Mouse (Mus musculus) heart, embryonic 12.5 days (tissue): ENCODE results near the gene Vps37b. TPM values are rescaled to one million over a fixed set of nuclear protein-coding genes. Genes with fewer than 3 reads are reported as not detected.

Experiments
- ATAC-seq: fragments of 200-750 bp; cut with Nextera tagmentation; 2 replicates; pipeline ENCODE4 v1.8.0; 2017; ENCODE audit warnings: moderate TSS enrichment, moderate library complexity; ENCODE audit not compliant: insufficient number of reproducible peaks, low FRiP score
- H3K27ac ChIP-seq: fragments of 300-500 bp; sonication (generic); 2 replicates; pipeline ENCODE4 v1.5.1; 2016; ENCODE audit warnings: mild to moderate bottlenecking, moderate library complexity; ENCODE audit not compliant: poor library complexity, severe bottlenecking
- H3K27me3 ChIP-seq: fragments of 300-500 bp; sonication (generic); replicated peaks from 2 replicates; pipeline ENCODE4 v1.6.1; 2016; ENCODE audit warnings: mild to moderate bottlenecking, moderate library complexity
- H3K36me3 ChIP-seq: fragments of 300-500 bp; sonication (generic); 2 replicates; pipeline ENCODE4 v1.6.1; 2016; ENCODE audit warnings: mild to moderate bottlenecking, moderate library complexity
- H3K4me1 ChIP-seq: fragments of 300-500 bp; sonication (generic); replicated peaks from 2 replicates; pipeline ENCODE4 v1.6.1; 2016; ENCODE audit warnings: mild to moderate bottlenecking
- H3K4me2 ChIP-seq: fragments of 300-500 bp; sonication (generic); 2 replicates; pipeline ENCODE4 v1.6.1; 2016; ENCODE audit warnings: mild to moderate bottlenecking, moderate library complexity
- H3K4me3 ChIP-seq: fragments of 300-500 bp; sonication (generic); 2 replicates; pipeline ENCODE4 v1.5.1; 2016; ENCODE audit warnings: mild to moderate bottlenecking
- H3K9ac ChIP-seq: fragments of 300-500 bp; sonication (generic); 2 replicates; pipeline ENCODE4 v1.6.1; 2016; ENCODE audit warnings: mild to moderate bottlenecking, moderate library complexity
- H3K9me3 ChIP-seq: fragments of 300-500 bp; sonication (generic); replicated peaks from 2 replicates; pipeline ENCODE4 v1.6.1; 2016; ENCODE audit warnings: mild to moderate bottlenecking, moderate library complexity
- WGBS: fragments of 180-500 bp; shearing (Covaris S2); methylation state at CpG from one replicate; pipeline ENCODE4 v1.1.7; 2016; 5-methylcytosine and 5-hydroxymethylcytosine counted together
- polyA plus RNA-seq: library from polyadenylated mRNA; unstranded; fragments of >200 nt; fragmentation: Nextera tagmentation; extraction: Ambion mirVana; gene quantifications from 2 replicates; pipeline ENCODE4 v1.2.1, GENCODE M21; 2016

Vps37b gene
- polyA plus RNA-seq, 1 experiment from 2014 or later: 61.9 TPM

- ATAC-seq: no peak
- H3K27ac ChIP-seq: peak overlapping the region; percentile 98
- H3K4me1 ChIP-seq: peaks cover 68% of the 10 kb centered on the region
- H3K27me3 ChIP-seq: no peaks in the 10 kb centered on the region
- H3K9ac ChIP-seq: peak overlapping the region; percentile 60
- H3K4me2 ChIP-seq: peak overlapping the region; percentile 44
- WGBS: 74% methylated on average over 5 of the region's 5 CpGs
- no peaks in the 10 kb centered on the region for H3K36me3 ChIP-seq
- H3K4me3 ChIP-seq: no peak overlapping the region
- no peaks in the 10 kb centered on the region for H3K9me3 ChIP-seq
These were observed 11.9 kb upstream of the Vps37b start for GRCm38 (mm10) chr5:124043999-124044398.

GRCm38 (mm10) chr5:124043212-124043978 is 11.3 kb upstream of the Vps37b start:
- peak; percentile 79 for ATAC-seq
- 20% methylated on average over 10 of the region's 10 CpGs for WGBS
- H3K27me3 ChIP-seq: no peaks in the 10 kb centered on the region
- H3K27ac ChIP-seq: peak overlapping the region; percentile 98
- H3K36me3 ChIP-seq: no peaks in the 10 kb centered on the region
- H3K4me1 ChIP-seq: peaks cover 68% of the 10 kb centered on the region
- H3K4me2 ChIP-seq: peak overlapping the region; percentile 44
- H3K9me3 ChIP-seq: no peaks in the 10 kb centered on the region
- H3K9ac ChIP-seq: peak overlapping the region; percentile 60
- H3K4me3 ChIP-seq: no peak overlapping the region

GRCm38 (mm10) chr5:124041097-124041496 is 9.0 kb upstream of the Vps37b start:
- no peak overlapping the region for H3K9ac ChIP-seq
- WGBS: 58% methylated on average over 9 of the region's 9 CpGs

GRCm38 (mm10) chr5:124039602-124040001 is 7.5 kb upstream of the Vps37b start:
- 54% methylated on average over 6 of the region's 6 CpGs for WGBS
- Histone ChIP-seq H3K4me3 (no peak overlapping the region), H3K36me3 (no peaks in the 10 kb centered on the region), H3K9ac (no peak overlapping the region), H3K4me2 (no peak overlapping the region), H3K27ac (no peak overlapping the region), H3K4me1 (peaks cover 62% of the 10 kb centered on the region), H3K27me3 (no peaks in the 10 kb centered on the region), H3K9me3 (no peaks in the 10 kb centered on the region)
- no peak for ATAC-seq

More at GRCm38 (mm10) chr5:124041097-124041496, 9.0 kb upstream of the Vps37b start:
- Histone ChIP-seq H3K4me2 (no peak overlapping the region), H3K27me3 (no peaks in the 10 kb centered on the region), H3K4me3 (no peak overlapping the region), H3K4me1 (peaks cover 68% of the 10 kb centered on the region), H3K27ac (peak overlapping the region; percentile 8; the same call in 1 of the 2 replicates), H3K9me3 (no peaks in the 10 kb centered on the region), H3K36me3 (no peaks in the 10 kb centered on the region)
- ATAC-seq: no peak

- Histone ChIP-seq H3K36me3 (no peaks in the 10 kb centered on the region), H3K4me1 (peaks cover 39% of the 10 kb centered on the region), H3K27me3 (no peaks in the 10 kb centered on the region), H3K4me2 (no peak overlapping the region), H3K9me3 (no peaks in the 10 kb centered on the region), H3K9ac (no peak overlapping the region), H3K27ac (peak overlapping the region; percentile 52), H3K4me3 (no peak overlapping the region)
- 43% methylated on average over 5 of the region's 5 CpGs for WGBS
- peak; percentile 67 for ATAC-seq
These were observed 4.8 kb upstream of the Vps37b start for GRCm38 (mm10) chr5:124036836-124037235.

- H3K27ac ChIP-seq: peak overlapping the region; percentile 52
These were observed 4.3 kb upstream of the Vps37b start for GRCm38 (mm10) chr5:124036341-124036740.

GRCm38 (mm10) chr5:124035806-124036205 is 3.7 kb upstream of the Vps37b start:
- Histone ChIP-seq H3K4me3 (no peak overlapping the region), H3K4me1 (peaks cover 31% of the 10 kb centered on the region), H3K36me3 (no peaks in the 10 kb centered on the region), H3K27ac (no peak overlapping the region), H3K4me2 (no peak overlapping the region), H3K9me3 (no peaks in the 10 kb centered on the region), H3K27me3 (no peaks in the 10 kb centered on the region), H3K9ac (no peak overlapping the region)
- no peak for ATAC-seq
- 76% methylated on average over 8 of the region's 8 CpGs for WGBS

More at GRCm38 (mm10) chr5:124036341-124036740, 4.3 kb upstream of the Vps37b start:
- H3K27me3 ChIP-seq: no peaks in the 10 kb centered on the region
- H3K9me3 ChIP-seq: no peaks in the 10 kb centered on the region
- no peak overlapping the region for H3K4me3 ChIP-seq
- no peaks in the 10 kb centered on the region for H3K36me3 ChIP-seq
- WGBS: 43% methylated on average over 6 of the region's 6 CpGs
- no peak overlapping the region for H3K9ac ChIP-seq
- no peak for ATAC-seq
- H3K4me1 ChIP-seq: peaks cover 36% of the 10 kb centered on the region
- no peak overlapping the region for H3K4me2 ChIP-seq

- no peaks in the 10 kb centered on the region for H3K36me3 ChIP-seq
- H3K9ac ChIP-seq: no peak overlapping the region
- no peaks in the 10 kb centered on the region for H3K9me3 ChIP-seq
- 75% methylated on average over 9 of the region's 9 CpGs for WGBS
- H3K4me1 ChIP-seq: peaks cover 28% of the 10 kb centered on the region
- ATAC-seq: no peak
- H3K4me3 ChIP-seq: no peak overlapping the region
- H3K27ac ChIP-seq: no peak overlapping the region
- no peaks in the 10 kb centered on the region for H3K27me3 ChIP-seq
- H3K4me2 ChIP-seq: no peak overlapping the region
These were observed 3.3 kb upstream of the Vps37b start for GRCm38 (mm10) chr5:124035406-124035805.

- Histone ChIP-seq H3K4me2 (no peak overlapping the region), H3K9me3 (no peaks in the 10 kb centered on the region), H3K9ac (no peak overlapping the region), H3K27me3 (no peaks in the 10 kb centered on the region), H3K36me3 (no peaks in the 10 kb centered on the region), H3K4me3 (no peak overlapping the region), H3K4me1 (peaks cover 31% of the 10 kb centered on the region), H3K27ac (no peak overlapping the region)
- 71% methylated on average over 11 of the region's 11 CpGs for whole genome bisulfite sequencing
- ATAC-seq: no peak
These were observed 2.4 kb upstream of the Vps37b start for GRCm38 (mm10) chr5:124034471-124034870.

- Histone ChIP-seq H3K4me2 (peak overlapping the region; percentile 84), H3K36me3 (peaks cover 3% of the 10 kb centered on the region), H3K4me1 (peaks cover 46% of the 10 kb centered on the region), H3K27ac (peak overlapping the region; percentile 99), H3K4me3 (peak overlapping the region; percentile 91), H3K9me3 (0 out of 2 replicates have a peak, but pooled peaks cover 2% of the 10 kb centered on the region), H3K9ac (peak overlapping the region; percentile 99), H3K27me3 (no peaks in the 10 kb centered on the region)
- peak; percentile 65 for ATAC-seq
- under 1% methylated on average over 26 of the region's 26 CpGs for WGBS
These were observed 758 bp downstream of the Vps37b start for GRCm38 (mm10) chr5:124031068-124031955.
